ENCODE assay signal across 13 mouse cellular contexts in genomic region chr7:139312686-139313085, GRCm38 (mm10).
A peak's percentile ranks its signal among the peaks of the same experiment; 100 is the strongest.
DNase-seq lines count a peak whose midpoint lies in the region; ATAC-seq lines count a peak whose summit lies in the region.
"Had no signal": no experiment of that assay in that cellular context is flagged by ENCODE, and none has a peak within 500 bp of the region (broad histone marks: within the 10 kb centered on the region; RNA-seq: fewer than 3 reads in every experiment).

No protein-coding gene starts in this region.

- no peaks in the 10 kb centered on the region for H3K27me3 ChIP-seq in kidney, embryonic 16.5 days (ENCODE audit: insufficient read depth, low read length)
- H3K27me3 ChIP-seq: liver, embryonic 12.5 days; neural tube, embryonic 12.5 days had no signal

- no peaks in the 10 kb centered on the region for H3K4me1 ChIP-seq in kidney, embryonic 16.5 days (ENCODE audit: insufficient read depth, low read length)
- H3K4me1 ChIP-seq: liver, embryonic 12.5 days had no signal

- no peaks in the 10 kb centered on the region for H3K36me3 ChIP-seq in kidney, embryonic 16.5 days (ENCODE audit: insufficient read depth, low read length)
- H3K36me3 ChIP-seq: hindbrain, embryonic 13.5 days; liver, embryonic 12.5 days; neural tube, embryonic 12.5 days had no signal

- H3K4me2 ChIP-seq in kidney, embryonic 16.5 days (replicated peaks; ENCODE audit: low read depth, low read length), result no peak overlapping the region
- H3K4me2 ChIP-seq: hindbrain, embryonic 13.5 days; liver, embryonic 12.5 days; neural tube, embryonic 12.5 days had no signal

- intact Hi-C loops in left cerebral cortex, postnatal 4 days (cut with DNase I), result no loop called here

- H3K9ac ChIP-seq in kidney, embryonic 16.5 days (replicated peaks; ENCODE audit: low read length), result no peak overlapping the region
- H3K9ac ChIP-seq: hindbrain, embryonic 13.5 days; liver, embryonic 12.5 days; neural tube, embryonic 12.5 days had no signal

- DNase-seq in adrenal gland, adult 2 months, result peak; percentile 57
- no peak for DNase-seq in adrenal gland, adult 18-20 months (ENCODE audit: low spot score in 2 of 2)
- DNase-seq in left cerebral cortex, postnatal 4 days, result peak; percentile 72
- no peak for DNase-seq in left cerebral cortex, adult 11 months (ENCODE audit: low spot score)
- DNase-seq in cerebellum, adult 11-12 months, result peak; percentile 67
- peak; percentile 62 for DNase-seq in gastrocnemius, postnatal 25 days
- DNase-seq in thymus, postnatal 36 days, result no peak
- DNase-seq: lung, postnatal 36 days had no signal

- no peak for ATAC-seq in kidney, embryonic 16.5 days (ENCODE audit: low FRiP score, low TSS enrichment)
- ATAC-seq: liver, embryonic 12.5 days had no signal

- H3K9me3 ChIP-seq in kidney, embryonic 16.5 days (ENCODE audit: low read length), result no peaks in the 10 kb centered on the region
- H3K9me3 ChIP-seq: hindbrain, embryonic 13.5 days; liver, embryonic 12.5 days; neural tube, embryonic 12.5 days had no signal

- H3K4me3 ChIP-seq in kidney, embryonic 16.5 days (ENCODE audit: low read length), result no peak overlapping the region
- H3K4me3 ChIP-seq: hindbrain, embryonic 13.5 days; liver, embryonic 12.5 days; neural tube, embryonic 12.5 days had no signal

- 71% methylated on average over 5 of the region's 5 CpGs for WGBS in kidney, embryonic 16.5 days

- no peak overlapping the region for H3K27ac ChIP-seq in kidney, embryonic 16.5 days (ENCODE audit: low read length)
- H3K27ac ChIP-seq: hindbrain, embryonic 13.5 days; kidney, postnatal 0 days; liver, embryonic 12.5 days; neural tube, embryonic 12.5 days had no signal

Comparison
In these comparisons a context has a peak if more than half of its experiments do, and no peak if none do; other contexts are left out.
1. DNase-seq: peak in adrenal gland, adult 2 months (single experiment), left cerebral cortex, postnatal 4 days (single experiment), cerebellum, adult 11-12 months (single experiment) and gastrocnemius, postnatal 25 days (single experiment); none in adrenal gland, adult 18-20 months (0 of 2), left cerebral cortex, adult 11 months (single experiment) and thymus, postnatal 36 days (0 of 2).